Comparison of ENCODE assay signal across 24 mouse cellular contexts in the genomic region with DNA sequence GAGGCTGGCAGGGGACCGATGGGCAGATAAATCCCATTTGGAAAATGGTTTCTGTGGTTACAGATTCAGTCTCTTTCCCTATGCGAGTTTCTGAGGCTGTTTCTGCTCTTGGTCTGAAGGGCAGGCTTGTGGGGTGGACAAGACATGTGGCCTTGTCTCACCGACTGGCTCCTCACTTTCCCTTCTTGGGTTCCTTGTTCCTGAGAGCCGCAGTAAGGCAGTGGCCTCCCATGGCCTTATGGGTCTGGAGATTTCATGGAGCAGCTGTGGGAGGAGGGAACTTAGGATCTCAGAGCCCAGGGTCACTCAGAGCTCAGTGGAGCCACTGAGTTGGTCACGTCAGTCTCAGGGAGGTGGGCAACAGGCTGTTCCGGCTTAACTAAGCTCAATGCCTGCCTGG. TPM values are rescaled to one million over a fixed set of nuclear protein-coding genes. Genes with fewer than 3 reads are reported as not detected.
DNase-seq lines count a peak whose midpoint lies in the region; ATAC-seq and TF ChIP-seq lines count a peak whose summit lies in the region.
"Had no signal": no experiment of that assay in that cellular context is flagged by ENCODE, and none has a peak within 500 bp of the region (broad histone marks: within the 10 kb centered on the region; RNA-seq: fewer than 3 reads in every experiment).

No protein-coding gene starts in this region.

- H3K79me2 ChIP-seq in myocyte (ENCODE audit: control insufficient read depth, insufficient read depth) = peaks cover 43% of the 10 kb centered on the region

- no peak overlapping the region for H3K4me2 ChIP-seq in hindbrain, embryonic 12.5 days (replicated peaks)
- H3K4me2 ChIP-seq in myocyte (ENCODE audit: low read depth) = peak overlapping the region; percentile 73
- no peak overlapping the region for H3K4me2 ChIP-seq in liver, embryonic 11.5 days
- H3K4me2 ChIP-seq: embryonic facial prominence, embryonic 13.5 days; embryonic facial prominence, embryonic 15.5 days; forebrain, embryonic 12.5 days had no signal

- H3K9me3 ChIP-seq in hindbrain, embryonic 10.5 days = no peaks in the 10 kb centered on the region
- H3K9me3 ChIP-seq in hindbrain, embryonic 12.5 days (replicated peaks) = no peaks in the 10 kb centered on the region
- H3K9me3 ChIP-seq in liver, embryonic 11.5 days (ENCODE audit: control insufficient read depth, low read length) = no peaks in the 10 kb centered on the region
- H3K9me3 ChIP-seq: embryonic facial prominence, embryonic 13.5 days; embryonic facial prominence, embryonic 15.5 days; forebrain, embryonic 10.5 days; forebrain, embryonic 12.5 days had no signal

- WGBS in hindbrain, embryonic 10.5 days = 88% methylated on average over 6 of the region's 6 CpGs
- 93% methylated on average over 6 of the region's 6 CpGs for WGBS in hindbrain, embryonic 12.5 days
- 80% methylated on average over 6 of the region's 6 CpGs for whole genome bisulfite sequencing in liver, embryonic 11.5 days

- DNase-seq in gastrocnemius, adult 18-20 months (ENCODE audit: low spot score) = peak; percentile 28
- DNase-seq in gastrocnemius, postnatal 14 days = no peak
- DNase-seq in hindbrain, embryonic 10.5 days (ENCODE audit: low spot score) = no peak
- no peak for DNase-seq in liver, embryonic 11.5 days (ENCODE audit: low spot score)
- DNase-seq in spleen, postnatal 4 days (ENCODE audit: low spot score in 2 of 2) = no peak
- DNase-seq: adrenal gland, adult 2 months; adrenal gland, postnatal 10 days; adrenal gland, postnatal 25 days; cerebellum, adult 11 months; cerebellum, adult 8-10 months; cerebellum, postnatal 14 days; cerebellum, postnatal 36 days; embryo, embryonic 11 days had no signal

- intact Hi-C loops in gastrocnemius, postnatal 14 days (cut with DNase I; ENCODE audit: low total_unique reads) = no loop called here

- no peak overlapping the region for H3K9ac ChIP-seq in hindbrain, embryonic 12.5 days
- H3K9ac ChIP-seq in liver, embryonic 11.5 days (ENCODE audit: low read depth, low read length) = no peak overlapping the region
- H3K9ac ChIP-seq: embryonic facial prominence, embryonic 13.5 days; embryonic facial prominence, embryonic 15.5 days; forebrain, embryonic 12.5 days had no signal

- no peak overlapping the region for H3ac ChIP-seq in myocyte (ENCODE audit: control insufficient read depth, insufficient read length)

- no peaks in the 10 kb centered on the region for H3K36me3 ChIP-seq in hindbrain, embryonic 10.5 days
- no peaks in the 10 kb centered on the region for H3K36me3 ChIP-seq in hindbrain, embryonic 12.5 days
- no peaks in the 10 kb centered on the region for H3K36me3 ChIP-seq in myocyte (ENCODE audit: control insufficient read depth, insufficient read depth)
- no peaks in the 10 kb centered on the region for H3K36me3 ChIP-seq in liver, embryonic 11.5 days (ENCODE audit: control insufficient read depth, insufficient read depth, low read length)
- H3K36me3 ChIP-seq: embryonic facial prominence, embryonic 13.5 days; embryonic facial prominence, embryonic 15.5 days; forebrain, embryonic 10.5 days; forebrain, embryonic 12.5 days had no signal

- H3K4me1 ChIP-seq in hindbrain, embryonic 10.5 days (replicated peaks) = peaks cover 16% of the 10 kb centered on the region
- peaks cover 15% of the 10 kb centered on the region for H3K4me1 ChIP-seq in hindbrain, embryonic 12.5 days
- peaks cover 8% of the 10 kb centered on the region; the same call in 1 of the 2 replicates for H3K4me1 ChIP-seq in liver, embryonic 11.5 days (replicated peaks; ENCODE audit: control insufficient read depth, insufficient read depth, low read length)

- H3K4me3 ChIP-seq in hindbrain, embryonic 10.5 days = no peak overlapping the region
- no peak overlapping the region for H3K4me3 ChIP-seq in hindbrain, embryonic 12.5 days
- peak overlapping the region; percentile 38 for H3K4me3 ChIP-seq in myocyte
- H3K4me3 ChIP-seq in liver, embryonic 11.5 days (ENCODE audit: low read depth, low read length) = no peak overlapping the region
- H3K4me3 ChIP-seq: embryonic facial prominence, embryonic 13.5 days; embryonic facial prominence, embryonic 15.5 days; erythroblast, embryonic 14.5 days; forebrain, embryonic 10.5 days; forebrain, embryonic 12.5 days had no signal

- H3K27me3 ChIP-seq in hindbrain, embryonic 10.5 days (ENCODE audit: insufficient read depth, poor library complexity, severe bottlenecking) = peaks cover 2% of the 10 kb centered on the region; the same call in 1 of the 2 replicates
- H3K27me3 ChIP-seq in hindbrain, embryonic 12.5 days = peaks cover 5% of the 10 kb centered on the region; the same call in 1 of the 2 replicates
- no peaks in the 10 kb centered on the region for H3K27me3 ChIP-seq in myocyte (ENCODE audit: control insufficient read depth, insufficient read depth, insufficient read length)
- H3K27me3 ChIP-seq in liver, embryonic 11.5 days (replicated peaks; ENCODE audit: control insufficient read depth, insufficient read depth, low read length) = no peaks in the 10 kb centered on the region
- H3K27me3 ChIP-seq: embryonic facial prominence, embryonic 13.5 days; embryonic facial prominence, embryonic 15.5 days; forebrain, embryonic 12.5 days had no signal

- H3K27ac ChIP-seq in hindbrain, embryonic 10.5 days = 0 out of 2 replicates have a peak overlapping the region, but pooled peaks have one; percentile 24
- no peak overlapping the region for H3K27ac ChIP-seq in hindbrain, embryonic 12.5 days
- no peak overlapping the region for H3K27ac ChIP-seq in liver, embryonic 11.5 days (ENCODE audit: low read depth, low read length)
- H3K27ac ChIP-seq: embryonic facial prominence, embryonic 13.5 days; embryonic facial prominence, embryonic 15.5 days; forebrain, embryonic 10.5 days; forebrain, embryonic 12.5 days had no signal

- TF ChIP-seq POLR2A in myocyte (IDR thresholded peaks at IDR 0.05; ENCODE audit: insufficient read length, low read depth) = peak; percentile 7

- ATAC-seq in hindbrain, embryonic 12.5 days (ENCODE audit: low FRiP score) = no peak
- 0 out of 2 replicates have a peak, but pooled peaks have one; percentile 6 for ATAC-seq in monocyte, adult 5-6 weeks (replicated peaks; ENCODE audit: insufficient number of reproducible peaks, low FRiP score, low TSS enrichment, poor library complexity, severe bottlenecking)
- ATAC-seq in liver, embryonic 11.5 days (replicated peaks; ENCODE audit: low FRiP score) = no peak
- ATAC-seq: forebrain, embryonic 14.5 days; forebrain, embryonic 16.5 days had no signal

TF ChIP-seq in myocyte, 11 proteins besides CTCF, POLR2A, EP300 and RAD21:
- TF ChIP-seq MYOG (IDR thresholded peaks at IDR 0.05; ENCODE audit: control insufficient read depth in 1 of 3, insufficient read depth in 1 of 3, insufficient read length in 2 of 3, low read depth in 2 of 3) (no peak), REST (IDR thresholded peaks at IDR 0.05; ENCODE audit: insufficient read depth, insufficient read length) (no peak), CEBPB (IDR thresholded peaks at IDR 0.05; ENCODE audit: insufficient read depth, poor library complexity, severe bottlenecking) (no peak)
TF ChIP-seq in myocyte: peak in this region for 0.

RNA-seq across cellular contexts. Expression of a gene that starts 52.8 kb away (rescaled TPM):
- total RNA-seq in gastrocnemius, adult 18-20 months (2021) = 100 to 1,000 TPM; 131 to 137 TPM
- 10 to 100 TPM; 63.6 to 86.9 TPM for total RNA-seq in gastrocnemius, postnatal 14 days (2021)
- polyA plus RNA-seq in hindbrain, embryonic 10.5 days (2016; fragmentation: Nextera tagmentation; extraction: Ambion mirVana) = 5.7 and 5.9 TPM in 2 replicates
- 7.4 and 7.9 TPM in 2 replicates for polyA plus RNA-seq in hindbrain, embryonic 12.5 days (2016; fragmentation: Nextera tagmentation; extraction: Ambion mirVana)
- total RNA-seq in monocyte, adult 5-6 weeks (2017) = 0.10 TPM in 1 of 3 replicates, not detected in the others
- 120 TPM for polyA plus RNA-seq in myocyte (2012; fragmentation: generic; extraction: Trizol)
- 4.5 and 4.6 TPM in 2 replicates for polyA plus RNA-seq in liver, embryonic 11.5 days (2014; fragmentation: Nextera tagmentation; extraction: Ambion mirVana)
- total RNA-seq: MEL had no signal

Comparison
In these comparisons a context has a peak if more than half of its experiments do, and no peak if none do; other contexts are left out.
1. RNA of a gene that starts 52.8 kb away (polyA plus RNA-seq): 120 TPM in myocyte (single experiment); 7.4 to 7.9 TPM in hindbrain, embryonic 12.5 days, 5.7 to 5.9 TPM in hindbrain, embryonic 10.5 days and 4.5 to 4.6 TPM in liver, embryonic 11.5 days; every median in the first group is over 10 times any median in the second.